Mouse (Mus musculus) megakaryocyte, embryonic 14.5 days (primary cell): ENCODE results near the gene Tmem230.

Experiments
- FLI1 ChIP-seq: IDR thresholded peaks from 2 replicates; pipeline ENCODE4 v1.6.1; 2012; ENCODE audit warnings: low read length, inconsistent platforms, mixed read lengths
- GATA1 ChIP-seq: IDR thresholded peaks from 3 replicates; pipeline ENCODE4 v1.6.1; 2012; ENCODE audit warnings: mixed read lengths, low read length, inconsistent platforms, borderline replicate concordance

DNA sequence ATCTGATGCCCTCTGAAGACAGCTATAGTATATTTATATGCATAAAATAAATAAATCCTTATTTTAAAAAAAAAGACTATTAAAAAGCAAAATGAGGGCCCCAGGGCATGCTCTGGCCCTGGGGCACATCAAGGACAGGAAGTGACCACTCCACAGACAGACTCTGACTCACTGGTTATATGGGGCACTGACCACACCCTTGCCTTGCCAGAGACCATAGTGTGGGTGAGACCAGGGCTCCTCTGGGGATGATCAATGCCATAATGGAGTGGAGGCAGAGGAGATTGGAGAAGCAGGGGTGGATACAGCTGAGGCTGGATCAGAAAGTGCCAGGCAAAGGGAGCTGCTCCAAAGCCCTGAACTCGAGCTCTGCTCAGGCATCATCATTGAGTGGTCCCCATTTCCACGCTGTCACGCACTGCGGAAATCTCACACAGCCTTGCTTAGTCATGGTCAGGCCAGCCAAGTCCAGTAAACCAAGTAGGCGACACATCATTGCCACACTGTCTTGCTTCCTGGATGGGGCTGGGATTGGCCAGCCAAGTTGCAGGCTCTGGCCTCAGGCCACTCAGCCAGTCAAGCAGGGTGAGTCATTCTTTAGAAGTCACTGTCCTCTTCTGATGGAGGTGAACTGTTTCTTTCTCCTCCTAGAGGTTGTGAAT, 35.5 kb downstream of the Tmem230 start:
- TF ChIP-seq GATA1, result no peak
- no peak for TF ChIP-seq FLI1
